Mouse (Mus musculus) liver, embryonic 14.5 days (tissue): ENCODE results near the gene Stk40. TPM values are rescaled to one million over a fixed set of nuclear protein-coding genes. Genes with fewer than 3 reads are reported as not detected.

Experiments
- ATAC-seq: fragments of 200-750 bp; cut with Nextera tagmentation; 2 replicates; pipeline ENCODE4 v1.8.0; 2017; ENCODE audit warnings: moderate number of reproducible peaks, mild to moderate bottlenecking, moderate library complexity; ENCODE audit not compliant: insufficient read depth
- DNase-seq, 3 experiments: peaks; one replicate each; pipeline ENCODE4 v3.0.0-alpha.2; 2012 to 2013; ENCODE audit warnings: low read depth in 3 of 3, low spot score in 3 of 3
- H3K27ac ChIP-seq: fragments of 300-500 bp; sonication (generic); 2 replicates; pipeline ENCODE4 v1.5.1; 2014; ENCODE audit warnings: moderate library complexity, mild to moderate bottlenecking, control low read depth, inconsistent platforms
- H3K27me3 ChIP-seq: fragments of 300-500 bp; sonication (generic); 2 replicates; pipeline ENCODE4 v1.6.1; 2014; ENCODE audit warnings: mild to moderate bottlenecking, low read length, moderate library complexity; ENCODE audit not compliant: control insufficient read depth, insufficient read depth
- H3K36me3 ChIP-seq: fragments of 300-500 bp; sonication (generic); replicated peaks from 2 replicates; pipeline ENCODE4 v1.6.1; 2014; ENCODE audit warnings: low read depth; ENCODE audit not compliant: control insufficient read depth, insufficient read depth
- H3K4me1 ChIP-seq, 2 experiments: fragments of 200-500 bp in 1 of 2; fragments of 300-500 bp in 1 of 2; sonication (generic) in 1 of 2; replicated peaks; 2 replicates each; pipeline ENCODE4 v1.6.1; 2012 to 2014; ENCODE audit warnings: antibody characterized with exemption in 1 of 2, inconsistent platforms in 1 of 2, low read length in 1 of 2; ENCODE audit not compliant: control insufficient read depth in 2 of 2, insufficient read depth in 2 of 2
- H3K4me2 ChIP-seq: fragments of 300-500 bp; sonication (generic); 2 replicates; pipeline ENCODE4 v1.6.1; 2014; ENCODE audit warnings: low read depth, mild to moderate bottlenecking, control low read depth, moderate library complexity
- H3K4me3 ChIP-seq, 2 experiments: fragments of 200-500 bp in 1 of 2; fragments of 300-500 bp in 1 of 2; sonication (generic) in 1 of 2; 2 replicates each; pipeline ENCODE4 v1.5.1; 2012 to 2014; ENCODE audit warnings: low read depth in 2 of 2, low read length in 2 of 2, mild to moderate bottlenecking in 2 of 2, control low read depth in 1 of 2, inconsistent platforms in 1 of 2, moderate library complexity in 1 of 2; ENCODE audit not compliant: insufficient read depth in 1 of 2
- H3K9ac ChIP-seq: fragments of 300-500 bp; sonication (generic); replicated peaks from 2 replicates; pipeline ENCODE4 v1.6.1; 2014; ENCODE audit warnings: mild to moderate bottlenecking, control low read depth, moderate library complexity
- H3K9me3 ChIP-seq: fragments of 300-500 bp; sonication (generic); 2 replicates; pipeline ENCODE4 v1.6.1; 2016; ENCODE audit warnings: low read length, mixed read lengths; ENCODE audit not compliant: control insufficient read depth
- CTCF ChIP-seq: IDR thresholded peaks from 2 replicates; pipeline ENCODE4 v1.5.1; 2016; ENCODE audit warnings: antibody characterized with exemption, low read depth, control low read depth
- EP300 ChIP-seq: IDR thresholded peaks from 2 replicates; pipeline ENCODE4 v1.6.1; 2016; ENCODE audit warnings: antibody characterized with exemption, low read depth
- WGBS: fragments of 180-500 bp; shearing (Covaris S2); extraction: QIAGEN DNeasy Blood & Tissue Kit; methylation state at CpG from one replicate; pipeline ENCODE4 v1.1.7; 2014; ENCODE audit not compliant: insufficient replicate concordance; 5-methylcytosine and 5-hydroxymethylcytosine counted together
- polyA plus RNA-seq, 2 experiments: library from polyadenylated mRNA; depleted of rRNA in 1 of 2; stranded (reverse) in 1 of 2; unstranded in 1 of 2; fragments of >200 nt; fragmentation: Nextera tagmentation in 1 of 2; extraction: Ambion mirVana in 1 of 2; gene quantifications; 2 replicates each; pipeline versions ENCODE4 v1.2.1 to v1.2.3; 2012 to 2014

The Stk40 gene
- polyA plus RNA-seq, 2 experiments = 4.3 to 9.0 TPM

GRCm38 (mm10) chr4:126155183-126155582 is 51.4 kb downstream of the Stk40 start:
- Histone ChIP-seq H3K9ac (no peak overlapping the region), H3K4me2 (no peak overlapping the region), H3K9me3 (no peaks in the 10 kb centered on the region), H3K4me1 (peaks cover 0 to 14% of the 10 kb centered on the region in 2 experiments; a peak in 2 of 4 replicates), H3K4me3 (no peak overlapping the region), H3K27ac (no peak overlapping the region; the same call in 1 of the 2 replicates), H3K27me3 (no peaks in the 10 kb centered on the region; the same call in 1 of the 2 replicates), H3K36me3 (no peaks in the 10 kb centered on the region)
- ATAC-seq = no peak
- no peak for DNase-seq
- TF ChIP-seq EP300 (no peak), CTCF (no peak)
- WGBS = 14% methylated on average over 4 of the region's 4 CpGs

- Histone ChIP-seq H3K4me1 (peaks cover 0 to 10% of the 10 kb centered on the region in 2 experiments; a peak in 2 of 4 replicates), H3K4me2 (no peak overlapping the region), H3K27ac (peak overlapping the region; percentile 8), H3K36me3 (no peaks in the 10 kb centered on the region), H3K9ac (no peak overlapping the region), H3K4me3 (no peak overlapping the region), H3K9me3 (no peaks in the 10 kb centered on the region), H3K27me3 (no peaks in the 10 kb centered on the region)
- DNase-seq (no peak), ATAC-seq (peak; percentile 43; the same call in 1 of the 2 replicates)
- WGBS = 49% methylated on average over 2 of the region's 2 CpGs
- TF ChIP-seq CTCF (no peak), EP300 (no peak)
Observed at GRCm38 (mm10) chr4:126155869-126156268, 52.1 kb downstream of the Stk40 start.

- no peak overlapping the region for H3K4me2 ChIP-seq
- no peak for TF ChIP-seq EP300
- peak; percentile 97 for TF ChIP-seq CTCF
- no peak for ATAC-seq
- H3K36me3 ChIP-seq = no peaks in the 10 kb centered on the region
- H3K27ac ChIP-seq = no peak overlapping the region
- no peaks in the 10 kb centered on the region for H3K9me3 ChIP-seq
- no peak for DNase-seq
- H3K9ac ChIP-seq = no peak overlapping the region
- 52% methylated on average over 5 of the region's 5 CpGs for WGBS
- H3K27me3 ChIP-seq = no peaks in the 10 kb centered on the region
- no peak overlapping the region for H3K4me3 ChIP-seq
- peaks cover 0 to 10% of the 10 kb centered on the region in 2 experiments; a peak in 2 of 4 replicates for H3K4me1 ChIP-seq
Observed at GRCm38 (mm10) chr4:126156617-126157016, 52.9 kb downstream of the Stk40 start.

DNA sequence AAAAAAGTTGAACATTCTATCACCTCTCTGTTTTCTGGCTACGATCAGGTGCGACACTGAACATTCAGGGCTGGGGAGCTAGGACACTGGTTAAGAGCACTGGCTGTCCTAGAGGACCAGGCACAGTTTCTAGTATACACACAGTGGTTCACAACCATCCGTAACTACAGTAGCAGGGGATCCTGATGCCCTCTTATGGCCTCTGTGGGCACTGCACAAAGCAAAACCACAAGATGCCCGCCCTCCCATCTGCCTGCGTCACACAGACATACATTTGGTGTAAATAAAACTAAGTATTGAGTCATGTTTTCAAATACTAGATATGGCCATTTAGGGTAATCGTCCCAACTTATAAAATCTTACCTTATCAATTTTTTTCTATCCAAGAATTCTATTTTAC is 53.8 kb downstream of the Stk40 start:
- no peak for TF ChIP-seq EP300
- TF ChIP-seq CTCF = peak; percentile 68
- ATAC-seq = no peak
- WGBS = 70% methylated on average over 6 of the region's 6 CpGs

GRCm38 (mm10) chr4:126159455-126159854 is 55.7 kb downstream of the Stk40 start:
- Histone ChIP-seq H3K4me3 (no peak overlapping the region), H3K36me3 (no peaks in the 10 kb centered on the region), H3K27me3 (no peaks in the 10 kb centered on the region), H3K4me1 (peaks cover 4 to 19% of the 10 kb centered on the region in 2 experiments), H3K27ac (no peak overlapping the region), H3K9me3 (no peaks in the 10 kb centered on the region), H3K9ac (no peak overlapping the region), H3K4me2 (no peak overlapping the region)
- 65% methylated on average over 8 of the region's 8 CpGs for WGBS
- no peak for TF ChIP-seq CTCF
- ATAC-seq (no peak), DNase-seq (no peak)

More for the DNA sequence above, 53.8 kb downstream of the Stk40 start:
- H3K9me3 ChIP-seq = no peaks in the 10 kb centered on the region
- H3K36me3 ChIP-seq = no peaks in the 10 kb centered on the region
- no peaks in the 10 kb centered on the region for H3K27me3 ChIP-seq
- no peak overlapping the region for H3K4me3 ChIP-seq
- no peak overlapping the region for H3K4me2 ChIP-seq
- H3K9ac ChIP-seq = no peak overlapping the region
- H3K4me1 ChIP-seq = peaks cover 0 to 10% of the 10 kb centered on the region in 2 experiments; a peak in 2 of 4 replicates
- no peak for DNase-seq
- H3K27ac ChIP-seq = no peak overlapping the region
